Mouse (Mus musculus) G1E (cell line): ENCODE data around the gene Ctns.

Experiments
- CTCF ChIP-seq: IDR thresholded peaks from 2 replicates; pipeline ENCODE4 v1.5.1; 2012; ENCODE audit warnings: low read depth, low read length, inconsistent platforms, mixed read lengths
- GATA1 ChIP-seq: IDR thresholded peaks from 2 replicates; pipeline ENCODE4 v1.6.1; 2012; ENCODE audit warnings: borderline replicate concordance, low read length, inconsistent platforms, mixed read lengths
- POLR2AphosphoS5 ChIP-seq: IDR thresholded peaks from 2 replicates; pipeline ENCODE4 v1.6.1; 2012; ENCODE audit warnings: low read depth, low read length, inconsistent platforms; ENCODE audit not compliant: insufficient replicate concordance
- TAL1 ChIP-seq: conservative IDR thresholded peaks from 2 replicates; pipeline ENCODE4 v1.6.1; 2012; ENCODE audit warnings: low read depth, low read length, inconsistent platforms, mixed read lengths

GRCm38 (mm10) chr11:73161616-73162015 is 37.2 kb downstream of the Ctns start:
- no peak for TF ChIP-seq CTCF
- no peak for TF ChIP-seq TAL1
- no peak for TF ChIP-seq POLR2AphosphoS5
- no peak for TF ChIP-seq GATA1
